Mouse (Mus musculus) urinary bladder, adult 18-20 months (tissue): ENCODE data around the gene Dab1.

Experiments
- DNase-seq, 2 experiments: peaks; one replicate each; pipeline ENCODE4 v3.0.0; 2022; ENCODE audit warnings: low spot score in 2 of 2, mixed read lengths in 2 of 2

Dab1 gene

DNA sequence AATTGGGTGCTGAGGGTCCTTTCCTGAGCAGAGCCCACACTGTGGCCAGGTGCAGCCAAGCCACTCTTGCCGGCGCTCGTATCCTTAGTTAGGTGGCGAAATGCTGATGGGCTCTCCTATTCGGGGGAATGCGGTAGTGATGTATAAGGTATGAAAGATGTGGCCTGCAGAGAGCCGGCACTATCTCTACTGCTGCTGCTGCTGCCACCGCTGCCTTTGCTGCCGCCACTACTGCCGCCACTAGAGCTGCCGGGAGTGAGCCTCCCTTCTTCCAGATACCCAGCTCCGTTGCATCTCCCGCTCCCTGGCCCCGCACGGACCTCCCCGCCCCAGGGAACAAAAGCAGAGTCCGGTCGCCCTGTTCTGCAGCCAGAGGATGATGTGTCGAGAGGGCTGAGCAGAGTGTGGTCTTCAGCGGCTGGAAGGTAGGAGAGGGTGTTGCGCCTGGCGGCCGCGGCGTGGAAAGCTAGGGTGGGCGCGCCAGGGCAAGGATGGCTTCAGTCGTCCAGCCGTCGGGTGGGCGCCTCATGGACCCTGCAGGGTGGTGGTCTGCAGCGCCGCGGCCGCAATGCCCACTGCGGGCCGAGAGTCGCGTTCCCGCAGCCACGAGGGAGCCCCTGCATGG is at the start of gene Dab1:
Gene Dab1 (plus strand): TSS at position 39 of the 625 bp plus-strand sequence.
- DNase-seq = no peak

DNA sequence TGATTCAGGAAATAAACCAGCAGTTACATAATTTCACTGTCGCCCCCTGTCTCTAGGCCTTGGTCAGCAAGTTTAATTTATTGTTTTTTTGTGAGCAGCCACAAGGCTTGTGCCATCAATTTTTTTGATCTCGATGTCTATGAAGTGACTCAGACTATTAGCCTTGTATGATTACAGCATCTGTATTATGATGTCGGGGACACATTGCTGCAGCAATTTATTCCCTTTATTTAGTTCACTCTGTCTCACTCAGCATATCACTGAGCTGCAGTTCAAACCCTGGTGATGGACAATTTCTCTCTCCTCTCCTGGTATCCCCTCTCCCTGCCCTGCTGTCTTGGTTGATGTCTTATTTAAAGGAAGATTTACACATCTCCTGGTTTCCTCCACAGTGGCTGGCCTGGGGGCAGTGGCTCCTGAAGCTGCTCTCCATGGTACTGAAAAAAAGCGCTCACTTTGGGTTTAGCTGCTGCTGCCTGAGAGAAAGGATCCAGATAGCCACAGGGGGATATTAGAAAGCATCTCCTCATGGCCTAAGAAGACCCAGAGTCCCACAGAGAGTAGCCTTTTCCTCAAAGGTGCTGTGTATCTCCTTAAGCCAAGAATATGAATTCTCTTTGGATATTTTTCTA is 47.3 kb upstream of the Dab1 start:
- no peak for DNase-seq

GRCm38 (mm10) chr4:103575556-103575955 is 43.6 kb upstream of the Dab1 start:
- no peak for DNase-seq

- DNase-seq = no peak
Observed at GRCm38 (mm10) chr4:103576305-103576704, 42.9 kb upstream of the Dab1 start.

- DNase-seq = no peak
Observed at GRCm38 (mm10) chr4:103577111-103577815, 41.9 kb upstream of the Dab1 start.

DNA sequence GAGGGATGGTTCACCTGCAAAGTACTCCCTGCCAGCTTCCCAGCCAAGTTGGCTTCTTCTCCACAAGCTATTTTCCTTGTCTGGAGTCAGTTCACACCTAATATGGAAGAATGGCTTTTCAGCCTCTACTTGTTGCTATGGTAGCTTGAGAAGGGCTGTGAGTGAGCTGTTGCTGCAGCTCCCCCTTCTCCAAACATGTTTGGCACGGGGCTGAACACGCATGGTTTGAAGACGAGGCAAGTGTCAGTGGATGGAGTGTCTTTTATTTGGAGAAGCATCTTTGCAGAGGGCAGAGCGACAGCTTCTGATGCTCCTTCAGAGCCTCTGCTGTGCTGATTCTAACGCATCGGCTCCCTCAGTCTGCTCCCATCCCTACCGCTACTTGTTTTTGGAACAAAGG is 41.3 kb upstream of the Dab1 start:
- DNase-seq = no peak

DNA sequence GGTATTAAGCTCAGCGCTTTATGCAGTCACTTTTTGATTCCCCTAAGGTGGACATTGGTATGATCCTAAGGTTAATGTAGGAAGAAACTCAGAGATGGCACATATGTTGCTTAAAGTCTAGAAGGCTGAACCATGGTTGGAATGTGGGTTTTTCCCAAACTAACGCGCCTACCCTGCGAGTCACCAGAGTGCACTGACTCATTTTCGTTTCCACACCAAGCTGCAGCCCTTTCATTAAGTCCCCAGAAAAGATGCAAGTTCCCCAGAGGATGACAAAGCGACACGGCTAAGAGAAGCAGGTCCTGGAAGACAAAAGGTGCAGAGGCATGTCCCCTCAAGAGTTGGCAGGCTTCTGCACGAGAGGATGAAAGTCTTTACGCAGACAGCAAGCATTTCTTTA is 39.1 kb upstream of the Dab1 start:
- DNase-seq = no peak

DNA sequence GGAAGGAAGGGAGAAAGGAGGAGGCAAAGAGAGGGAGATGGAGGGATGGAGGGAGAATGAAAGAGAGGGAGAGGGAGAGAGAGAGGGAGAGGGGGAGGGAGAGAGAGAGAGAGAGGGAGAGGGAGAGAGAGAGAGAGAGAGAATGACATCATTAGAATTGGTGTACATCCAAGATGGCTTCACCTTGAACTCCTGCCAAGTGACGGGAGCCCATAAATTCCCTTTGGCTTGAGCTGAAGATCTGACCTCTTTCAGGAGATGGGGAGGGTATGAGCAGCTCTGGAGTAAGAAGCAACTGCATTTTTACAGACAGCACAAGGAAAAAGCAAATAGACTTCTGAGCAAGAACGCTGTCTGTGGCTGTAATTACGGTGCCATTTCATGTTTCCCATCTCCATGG is 4.1 kb upstream of the Dab1 start:
- DNase-seq = no peak

GRCm38 (mm10) chr4:103619946-103620371 is 800 bp downstream of the Dab1 start:
- no peak for DNase-seq

DNA sequence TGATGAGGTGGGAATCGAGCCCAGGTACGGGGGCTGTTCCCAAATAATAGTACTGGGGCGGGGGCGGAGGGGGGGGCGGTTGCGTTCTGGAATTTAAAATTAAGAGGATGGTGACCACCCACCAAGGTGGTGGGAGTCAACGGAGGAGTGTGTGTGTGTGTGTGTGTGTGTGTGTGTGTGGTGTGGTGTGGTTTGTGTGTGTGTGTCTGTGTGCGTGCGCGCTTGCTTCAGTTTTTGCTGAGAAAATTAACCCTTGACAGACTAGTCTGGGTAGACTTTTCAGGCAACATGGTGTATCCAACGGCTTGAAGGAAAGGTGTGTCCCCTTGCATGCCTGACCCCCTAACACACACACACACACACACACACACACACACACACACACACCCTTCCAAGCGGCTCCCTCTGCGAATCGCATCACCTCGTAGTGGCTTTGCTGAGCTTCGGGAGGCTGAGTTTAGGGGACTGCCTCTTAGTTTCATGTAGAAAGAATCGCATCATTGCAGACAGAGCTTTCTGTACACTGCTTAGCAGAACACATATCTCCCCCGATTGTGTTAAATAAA is 1.5 kb downstream of the Dab1 start:
- DNase-seq = no peak

DNA sequence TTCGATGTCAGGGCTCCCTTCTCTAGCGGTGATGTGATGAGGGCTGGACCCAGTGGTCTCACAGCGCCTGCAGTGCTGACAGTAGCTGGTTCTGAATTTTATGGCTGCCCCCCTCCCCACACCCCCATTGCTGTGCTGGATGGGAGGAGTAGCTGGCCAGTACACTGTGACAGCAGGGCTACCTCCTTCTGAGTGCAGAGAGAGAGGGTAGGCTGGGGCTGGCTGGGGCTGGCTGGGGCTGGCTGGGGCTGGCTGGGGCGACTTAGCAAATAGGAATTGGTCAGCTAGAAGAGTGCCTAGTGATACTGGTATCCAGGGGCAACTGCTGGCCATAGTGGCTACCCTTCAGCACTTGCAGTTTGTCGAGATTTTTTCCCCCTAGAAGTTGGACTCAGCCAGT is 2.4 kb downstream of the Dab1 start:
- DNase-seq = no peak

DNA sequence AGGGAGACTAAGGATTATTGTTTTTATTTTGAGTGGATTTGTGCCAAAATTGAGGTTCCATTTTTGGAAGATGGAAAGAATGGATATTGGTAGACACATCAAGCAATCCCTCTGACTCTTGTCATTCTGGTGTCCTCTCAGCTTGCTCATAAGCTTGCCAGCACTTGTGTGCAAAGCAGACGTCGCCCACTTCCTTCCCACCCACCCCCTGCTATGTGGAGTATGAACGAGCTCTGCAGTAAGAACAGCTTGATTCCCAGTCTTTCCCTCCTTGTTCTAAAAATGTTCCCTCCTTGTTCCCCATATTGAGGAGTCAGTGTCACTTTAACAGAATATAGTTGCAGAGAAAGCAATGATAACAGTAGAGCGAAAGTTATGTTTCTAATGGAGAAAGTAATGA is 11.0 kb downstream of the Dab1 start:
- DNase-seq = no peak

DNA sequence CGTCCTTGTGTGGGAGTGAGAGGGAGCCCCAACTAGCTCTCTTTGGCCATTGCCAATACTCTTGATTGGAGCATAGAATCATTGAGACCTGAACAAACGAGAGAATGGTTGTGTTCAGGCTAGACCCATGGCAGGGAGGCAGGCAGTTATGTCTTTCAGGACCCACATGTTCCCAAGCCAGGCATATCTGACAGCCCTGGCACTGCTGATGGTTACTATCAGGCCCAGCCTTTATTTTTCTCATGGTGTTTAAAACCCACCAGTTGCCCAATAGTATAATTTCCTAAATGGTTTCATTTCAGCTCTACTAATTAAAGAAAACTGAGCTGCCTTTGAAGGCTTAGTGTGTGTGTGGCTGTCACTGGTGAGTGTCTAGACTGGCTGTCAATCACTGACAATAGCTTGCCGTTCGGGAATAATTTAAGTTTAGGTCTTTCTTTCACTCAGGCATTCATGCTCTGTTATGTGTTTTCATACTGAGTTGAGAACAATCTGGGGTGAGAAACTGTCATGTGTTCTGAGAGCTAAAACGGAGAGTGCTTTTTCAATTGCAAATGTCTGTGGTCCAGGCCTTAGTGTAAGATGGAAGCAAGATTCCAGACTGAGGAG is 17.1 kb downstream of the Dab1 start:
- no peak for DNase-seq

GRCm38 (mm10) chr4:103648209-103648896 is 29.2 kb downstream of the Dab1 start:
- DNase-seq = no peak

- DNase-seq = no peak
Observed at GRCm38 (mm10) chr4:103655740-103656139, 36.6 kb downstream of the Dab1 start.

- DNase-seq = no peak
Observed at GRCm38 (mm10) chr4:103661386-103661785, 42.2 kb downstream of the Dab1 start.

GRCm38 (mm10) chr4:103667438-103667837 is 48.3 kb downstream of the Dab1 start:
- no peak for DNase-seq

DNA sequence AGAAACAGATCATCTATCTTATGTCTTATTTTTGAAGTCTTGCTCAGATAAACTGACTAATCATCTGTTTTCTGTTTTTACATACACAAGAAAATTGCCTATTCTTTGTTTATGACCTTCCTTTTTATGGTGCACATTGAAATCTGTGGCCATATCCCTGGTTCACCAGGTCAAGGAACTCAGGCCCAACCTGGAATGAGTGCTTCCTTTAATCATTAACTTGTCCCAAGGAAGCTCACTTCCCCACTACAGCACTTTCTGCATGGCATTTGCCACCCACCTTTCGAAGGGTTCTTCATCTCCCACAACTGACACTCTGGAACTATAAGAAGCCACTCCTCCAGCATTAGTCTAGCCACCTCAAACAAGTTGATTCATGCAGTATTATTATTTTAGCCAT is 58.0 kb downstream of the Dab1 start:
- no peak for DNase-seq

GRCm38 (mm10) chr4:103678501-103678900 is 59.3 kb downstream of the Dab1 start:
- DNase-seq = no peak

GRCm38 (mm10) chr4:103685136-103685535 is 66.0 kb downstream of the Dab1 start:
- DNase-seq = no peak

DNA sequence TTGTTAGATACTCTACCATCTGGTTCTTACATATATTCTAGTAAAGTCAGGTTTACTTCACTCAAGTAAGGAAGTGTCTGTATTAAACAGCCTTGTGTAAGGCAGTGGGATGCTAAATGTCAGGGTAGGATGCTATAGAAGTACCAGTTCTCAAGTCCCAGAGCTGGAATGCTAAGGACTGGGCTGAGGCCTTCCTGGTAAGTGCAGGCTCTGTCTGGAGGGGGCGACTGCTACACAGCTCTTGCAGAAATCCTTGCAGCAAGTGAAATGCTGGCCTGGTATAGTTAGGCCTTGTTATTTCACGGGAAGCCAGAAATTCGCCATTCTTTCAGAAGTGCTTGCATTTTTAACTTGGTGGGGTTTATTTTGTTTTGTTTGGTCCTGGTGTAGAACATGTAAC is 72.6 kb downstream of the Dab1 start:
- no peak for DNase-seq

- DNase-seq = no peak
Observed at GRCm38 (mm10) chr4:103699755-103700154, 80.6 kb downstream of the Dab1 start.
